Mouse (Mus musculus) kidney, postnatal 25 days (tissue): ENCODE results near the gene Hist1h3f.
"Not testable (repeated sequence)": the region's sequence is repeated elsewhere in the genome, so short reads cannot be mapped to it uniquely, and the experiment has no call there.

Source experiments
- DNase-seq, 2 experiments: peaks; one replicate each; pipeline ENCODE4 v3.0.0; 2021; ENCODE audit warnings: mixed read lengths in 2 of 2

Hist1h3f gene

DNA sequence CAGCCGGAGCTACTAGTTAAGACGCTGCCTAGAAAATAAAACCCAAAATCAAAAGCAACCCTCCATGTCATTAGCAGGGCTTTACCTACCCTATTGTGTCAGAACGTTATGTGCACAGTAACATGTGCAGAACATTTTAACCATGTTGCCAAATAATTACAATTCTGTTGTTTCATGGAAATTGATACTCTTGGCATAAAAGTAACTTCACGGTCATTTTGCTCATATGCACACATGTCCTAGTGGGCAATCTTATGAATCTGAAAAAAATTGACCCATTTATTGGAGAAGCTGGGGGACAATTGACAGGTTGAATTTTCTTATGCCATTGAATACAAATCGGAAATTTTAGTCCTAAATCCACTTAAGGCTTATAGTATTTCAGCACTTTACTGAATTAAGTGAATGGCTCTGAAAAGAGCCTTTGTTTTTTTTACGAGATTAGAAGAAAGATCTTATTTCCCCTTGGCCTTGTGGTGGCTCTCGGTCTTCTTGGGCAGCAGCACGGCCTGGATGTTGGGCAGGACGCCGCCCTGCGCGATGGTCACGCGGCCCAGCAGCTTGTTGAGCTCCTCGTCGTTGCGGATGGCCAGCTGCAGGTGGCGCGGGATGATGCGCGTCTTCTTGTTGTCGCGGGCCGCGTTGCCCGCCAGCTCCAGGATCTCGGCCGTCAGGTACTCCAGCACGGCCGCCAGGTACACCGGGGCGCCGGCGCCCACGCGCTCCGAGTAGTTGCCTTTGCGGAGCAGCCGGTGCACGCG lies 26.6 kb downstream of the Hist1h3f start:
- DNase-seq = not testable (repeated sequence)

DNA sequence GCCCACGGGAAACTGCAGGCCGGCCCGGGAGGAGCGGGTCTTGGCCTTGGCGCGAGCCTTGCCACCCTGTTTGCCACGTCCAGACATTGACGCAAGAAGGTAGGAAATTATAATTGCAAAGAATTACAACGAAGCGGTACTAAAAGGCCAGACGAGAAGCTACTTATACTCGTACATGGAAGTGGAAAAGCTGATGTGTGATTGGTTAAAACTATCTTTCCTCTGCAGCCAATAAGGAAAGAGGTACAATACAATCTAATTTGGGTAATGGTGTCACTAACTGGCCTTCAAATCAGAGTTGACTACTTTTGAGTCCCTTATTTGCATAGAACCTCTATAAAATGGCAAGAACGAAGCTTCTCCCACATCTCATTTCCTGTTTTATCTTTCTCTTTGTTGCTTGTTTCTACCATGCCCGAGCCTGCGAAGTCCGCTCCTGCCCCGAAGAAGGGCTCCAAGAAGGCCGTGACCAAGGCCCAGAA lies 27.2 kb downstream of the Hist1h3f start, which contains the start of the genes Hist1h2ae and Hist1h2bg:
Gene Hist1h2ae (minus strand): TSS at position 199 of the 482 bp plus-strand sequence.
Gene Hist1h2bg (plus strand): TSS at position 375 of the 482 bp plus-strand sequence.
- peak in 1 of 2 experiments; percentile 60 for DNase-seq

DNA sequence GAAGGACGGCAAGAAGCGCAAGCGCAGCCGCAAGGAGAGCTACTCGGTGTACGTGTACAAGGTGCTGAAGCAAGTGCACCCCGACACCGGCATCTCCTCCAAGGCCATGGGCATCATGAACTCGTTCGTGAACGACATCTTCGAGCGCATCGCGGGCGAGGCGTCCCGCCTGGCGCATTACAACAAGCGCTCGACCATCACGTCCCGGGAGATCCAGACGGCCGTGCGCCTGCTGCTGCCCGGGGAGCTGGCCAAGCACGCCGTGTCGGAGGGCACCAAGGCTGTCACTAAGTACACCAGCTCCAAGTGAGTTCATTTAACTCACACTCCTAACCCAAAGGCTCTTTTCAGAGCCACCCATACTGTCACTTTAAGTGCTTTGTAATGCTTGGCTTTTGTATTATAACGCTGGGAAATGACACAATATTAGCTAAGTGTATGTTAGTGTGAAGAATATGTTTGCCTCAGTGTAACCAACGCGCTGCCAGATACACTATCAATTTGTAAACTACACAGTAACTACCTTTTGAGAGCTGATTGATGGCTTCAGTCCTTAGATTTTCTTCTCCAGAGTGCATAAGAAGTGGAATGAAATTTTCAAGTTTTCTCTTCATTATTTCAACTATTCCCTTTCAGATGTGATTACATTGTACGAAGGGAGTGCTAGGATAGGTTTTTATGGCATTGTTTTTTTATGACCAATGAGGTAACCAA lies 27.8 kb downstream of the Hist1h3f start:
- DNase-seq = not testable (repeated sequence)

DNA sequence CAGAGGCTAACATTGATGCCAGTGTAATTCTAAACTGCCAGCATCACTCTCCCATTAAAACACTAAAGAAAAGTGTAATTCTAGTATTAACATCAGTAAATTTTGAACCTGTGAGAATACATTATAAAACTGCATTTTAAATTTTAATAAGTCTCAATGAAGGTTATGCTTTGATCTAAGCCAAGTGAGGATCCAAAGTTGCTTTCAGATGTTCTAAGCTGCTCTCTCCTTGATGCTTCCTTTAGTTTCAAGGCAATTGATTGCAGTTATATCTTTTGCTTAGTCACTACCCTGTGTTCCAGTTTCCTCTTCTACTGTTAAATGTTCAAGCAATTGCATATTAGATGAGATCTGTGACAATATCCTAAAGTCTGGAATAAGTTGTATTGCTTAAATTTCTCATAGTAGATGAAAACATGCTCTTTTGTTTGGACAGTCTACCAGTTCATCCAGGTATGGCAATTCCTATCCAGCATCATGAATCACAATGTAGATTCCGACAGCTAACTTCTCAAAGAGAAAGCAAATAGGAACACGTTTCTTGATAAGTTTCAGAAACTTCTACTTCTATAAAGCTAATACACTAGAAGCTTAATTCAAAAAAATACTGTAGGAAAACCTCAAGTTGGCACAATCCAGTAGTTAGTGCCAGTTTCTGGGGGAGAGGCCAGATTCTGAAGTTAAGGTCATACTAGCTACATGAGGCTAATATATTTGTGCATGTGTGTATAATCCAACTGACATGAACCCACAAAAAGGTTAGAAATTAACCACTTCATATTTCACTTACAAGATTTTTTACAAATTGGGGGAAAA lies 28.6 kb downstream of the Hist1h3f start:
- DNase-seq = no peak

DNA sequence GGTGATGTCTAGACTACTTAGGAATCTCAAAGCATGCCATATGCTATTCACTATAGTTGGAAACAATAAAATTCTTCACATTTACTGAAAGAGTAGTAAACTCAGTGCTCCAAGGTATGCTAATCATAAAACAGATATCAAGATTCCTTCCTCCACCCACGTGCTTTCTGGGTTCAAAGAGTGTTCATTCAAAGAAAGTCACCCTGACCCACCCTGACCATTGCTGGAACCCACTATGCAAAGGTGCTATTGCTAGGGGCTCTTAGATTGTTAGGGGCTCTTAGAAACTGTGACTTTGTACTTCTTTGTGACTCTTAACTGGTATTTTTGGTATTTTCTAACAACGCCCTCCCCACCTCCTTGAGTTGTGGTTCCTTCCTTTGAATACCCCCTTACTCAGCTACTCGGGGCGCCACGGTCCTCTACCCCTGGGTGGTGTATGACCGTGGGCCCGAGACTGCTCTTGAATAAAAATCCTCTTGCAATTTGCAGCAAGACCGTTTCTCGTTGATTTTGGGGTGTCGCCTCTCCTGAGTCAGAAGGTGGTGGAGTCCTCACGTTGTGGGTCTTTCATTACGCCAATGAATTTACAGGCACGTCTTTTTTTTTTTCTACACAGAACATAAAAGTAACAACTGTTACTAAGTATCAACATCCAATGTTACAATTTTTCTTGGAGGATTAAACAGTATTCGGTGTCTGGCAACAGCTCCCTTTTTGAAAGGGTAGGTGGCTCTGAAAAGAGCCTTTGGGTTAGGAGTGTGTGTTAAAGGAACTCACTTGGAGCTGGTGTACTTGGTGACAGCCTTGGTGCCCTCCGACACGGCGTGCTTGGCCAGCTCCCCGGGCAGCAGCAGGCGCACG lies 29.4 kb downstream of the Hist1h3f start:
- DNase-seq = not testable (repeated sequence)

DNA sequence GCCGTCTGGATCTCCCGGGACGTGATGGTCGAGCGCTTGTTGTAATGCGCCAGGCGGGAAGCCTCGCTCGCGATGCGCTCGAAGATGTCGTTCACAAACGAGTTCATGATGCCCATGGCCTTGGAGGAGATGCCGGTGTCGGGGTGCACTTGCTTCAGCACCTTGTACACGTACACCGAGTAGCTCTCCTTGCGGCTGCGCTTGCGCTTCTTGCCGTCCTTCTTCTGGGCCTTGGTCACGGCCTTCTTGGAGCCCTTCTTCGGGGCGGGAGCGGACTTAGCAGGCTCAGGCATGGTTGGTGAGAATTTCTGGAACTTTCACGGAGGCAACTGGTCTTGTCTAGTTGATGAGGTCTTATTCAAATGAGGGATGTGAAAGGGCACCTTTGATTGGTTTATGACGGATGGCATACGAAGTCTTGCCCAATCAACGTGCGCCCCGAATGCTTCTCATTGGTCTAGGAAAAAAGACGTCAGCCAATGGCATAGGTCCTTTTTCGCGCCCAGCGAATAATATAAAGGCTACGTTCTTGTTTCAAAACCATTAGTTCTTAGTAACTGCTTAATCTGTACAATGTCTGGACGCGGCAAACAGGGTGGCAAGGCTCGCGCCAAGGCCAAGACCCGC lies 30.2 kb downstream of the Hist1h3f start, which contains the start of the genes Hist1h2bf and Hist1h2ad:
Gene Hist1h2bf (minus strand): TSS at position 299 of the 627 bp plus-strand sequence.
Gene Hist1h2ad (plus strand): TSS at position 484 of the 627 bp plus-strand sequence.
- peak; percentile 90 to 94 for DNase-seq

DNA sequence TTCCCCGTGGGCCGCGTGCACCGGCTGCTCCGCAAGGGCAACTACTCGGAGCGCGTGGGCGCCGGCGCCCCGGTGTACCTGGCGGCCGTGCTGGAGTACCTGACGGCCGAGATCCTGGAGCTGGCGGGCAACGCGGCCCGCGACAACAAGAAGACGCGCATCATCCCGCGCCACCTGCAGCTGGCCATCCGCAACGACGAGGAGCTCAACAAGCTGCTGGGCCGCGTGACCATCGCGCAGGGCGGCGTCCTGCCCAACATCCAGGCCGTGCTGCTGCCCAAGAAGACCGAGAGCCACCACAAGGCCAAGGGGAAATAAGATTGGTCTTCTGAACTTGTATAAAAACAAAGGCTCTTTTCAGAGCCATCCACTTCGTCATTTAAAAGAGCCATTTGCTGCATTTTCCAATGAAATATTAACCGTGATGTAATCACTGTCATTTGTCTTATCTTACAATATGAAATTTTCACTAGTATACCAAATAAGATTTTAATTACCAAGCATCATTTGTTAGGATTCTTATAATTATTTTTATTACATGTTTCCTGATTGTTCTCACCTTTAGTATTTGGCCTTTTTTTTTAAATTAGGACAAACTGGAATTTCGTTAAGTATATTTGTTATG lies 30.8 kb downstream of the Hist1h3f start:
- DNase-seq = not testable (repeated sequence)

DNA sequence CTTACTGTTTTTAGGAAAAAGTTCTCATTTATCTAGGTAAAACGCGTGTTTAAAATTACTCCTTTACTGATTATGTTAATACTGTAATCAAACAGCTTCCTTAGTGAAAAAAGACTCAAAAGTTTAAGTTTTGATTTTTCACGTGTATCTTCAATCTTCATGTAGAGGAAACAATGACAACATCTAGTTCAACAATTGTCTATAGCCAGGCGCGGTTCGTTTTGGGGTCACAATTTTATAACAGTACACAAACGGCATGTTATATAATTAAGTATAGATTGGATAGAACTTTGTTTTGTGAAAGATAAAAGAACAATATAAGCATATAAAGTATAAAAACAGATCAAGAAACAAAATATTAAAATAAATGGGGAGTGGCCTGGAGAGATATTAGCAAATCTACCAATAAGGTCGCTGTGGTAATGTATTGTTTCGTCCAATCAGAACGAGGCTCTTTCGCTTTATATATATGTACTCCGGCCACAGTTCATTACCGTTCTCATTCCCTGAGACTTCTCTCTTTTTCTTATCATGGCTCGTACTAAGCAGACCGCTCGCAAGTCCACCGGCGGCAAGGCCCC lies 31.5 kb downstream of the Hist1h3f start, which contains the start of gene Hist1h3d:
Gene Hist1h3d (plus strand): TSS at position 493 of the 581 bp plus-strand sequence.
- no peak for DNase-seq

DNA sequence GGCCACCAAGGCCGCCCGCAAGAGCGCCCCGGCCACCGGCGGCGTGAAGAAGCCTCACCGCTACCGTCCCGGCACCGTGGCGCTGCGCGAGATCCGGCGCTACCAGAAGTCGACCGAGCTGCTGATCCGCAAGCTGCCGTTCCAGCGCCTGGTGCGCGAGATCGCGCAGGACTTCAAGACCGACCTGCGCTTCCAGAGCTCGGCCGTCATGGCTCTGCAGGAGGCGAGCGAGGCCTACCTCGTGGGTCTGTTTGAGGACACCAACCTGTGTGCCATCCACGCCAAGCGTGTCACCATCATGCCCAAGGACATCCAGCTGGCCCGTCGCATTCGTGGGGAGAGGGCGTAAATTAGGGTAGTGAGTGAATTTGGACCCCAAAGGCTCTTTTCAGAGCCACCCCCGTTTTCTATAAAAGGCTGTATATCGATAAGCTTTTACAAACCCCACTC lies 32.0 kb downstream of the Hist1h3f start:
- DNase-seq = not testable (repeated sequence)

DNA sequence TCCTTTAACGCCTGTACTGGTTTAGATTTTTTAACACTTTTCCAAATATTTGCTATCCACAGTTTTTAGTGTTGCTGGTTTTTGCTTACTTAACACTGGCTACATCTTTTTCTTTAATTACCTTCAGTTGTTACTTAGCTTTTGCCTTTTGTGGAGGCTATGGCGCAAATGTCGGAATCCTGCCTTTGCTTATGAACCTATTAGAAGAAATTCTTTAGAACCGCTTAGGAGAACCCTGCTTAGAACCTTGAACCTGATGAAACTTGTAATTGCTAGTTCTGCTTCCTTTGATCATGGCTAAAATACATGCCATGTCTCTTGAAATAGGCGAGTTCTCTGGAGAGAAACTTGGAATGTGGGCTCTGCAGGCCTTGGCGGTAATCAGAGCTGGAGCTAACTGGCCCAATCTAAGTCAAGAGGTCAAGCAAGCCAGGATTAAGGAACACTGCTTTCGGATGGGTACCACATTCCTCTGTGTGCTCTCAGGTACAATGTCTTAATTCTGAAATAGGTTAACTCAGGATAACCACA lies 32.6 kb downstream of the Hist1h3f start:
- DNase-seq = no peak

DNA sequence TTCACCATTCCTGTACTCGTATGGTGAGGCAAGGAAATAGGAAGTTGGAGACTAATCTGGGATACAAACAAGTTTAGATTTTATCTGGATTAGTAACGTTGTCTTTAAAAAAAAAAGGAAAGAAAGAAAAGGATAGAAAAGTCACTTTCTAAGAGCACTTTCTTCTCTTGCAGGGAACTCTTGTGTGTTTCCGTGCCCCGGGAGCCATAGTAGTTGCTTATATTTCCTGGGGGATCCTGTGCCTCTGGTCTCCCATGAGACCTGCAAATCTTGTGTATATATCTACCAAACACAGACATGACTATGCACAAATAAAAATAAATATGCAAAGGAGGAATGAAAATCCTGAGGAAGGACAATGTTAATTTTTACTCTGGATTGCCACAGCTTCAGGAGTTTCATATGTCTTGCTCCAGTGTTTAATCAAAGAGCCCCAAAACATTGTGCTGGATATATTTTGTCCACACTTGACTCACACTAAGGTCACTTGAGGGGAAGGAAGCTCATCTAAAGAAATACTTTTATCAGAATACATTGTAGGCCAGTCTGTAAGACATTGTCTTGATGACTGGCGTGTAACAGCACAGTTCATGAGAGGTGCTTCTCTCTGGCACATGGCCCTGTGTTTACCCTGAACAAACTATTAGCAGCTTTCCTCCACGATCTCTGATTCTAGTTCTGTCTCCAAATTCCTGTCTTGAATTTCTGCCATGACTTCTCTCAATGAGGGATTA lies 33.2 kb downstream of the Hist1h3f start:
- no peak for DNase-seq

DNA sequence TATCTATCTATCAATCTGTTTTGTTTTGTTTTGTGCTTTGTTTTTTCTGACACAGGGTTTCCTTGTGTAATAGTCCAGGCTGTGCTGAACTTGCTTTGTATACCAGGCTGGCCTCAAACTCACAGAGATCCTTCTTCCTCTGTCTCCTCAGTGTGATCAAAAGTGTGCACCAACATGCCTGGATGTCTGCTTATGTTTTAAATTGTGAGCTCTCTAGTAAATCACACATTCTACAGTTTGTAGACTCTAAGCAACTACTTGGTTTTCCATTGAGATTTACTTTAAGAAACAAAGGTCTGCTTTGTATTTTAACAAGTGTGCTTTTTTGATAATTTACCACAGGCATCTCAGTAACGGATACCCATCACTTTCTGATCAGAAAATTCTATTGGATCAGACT lies 34.0 kb downstream of the Hist1h3f start:
- no peak for DNase-seq

DNA sequence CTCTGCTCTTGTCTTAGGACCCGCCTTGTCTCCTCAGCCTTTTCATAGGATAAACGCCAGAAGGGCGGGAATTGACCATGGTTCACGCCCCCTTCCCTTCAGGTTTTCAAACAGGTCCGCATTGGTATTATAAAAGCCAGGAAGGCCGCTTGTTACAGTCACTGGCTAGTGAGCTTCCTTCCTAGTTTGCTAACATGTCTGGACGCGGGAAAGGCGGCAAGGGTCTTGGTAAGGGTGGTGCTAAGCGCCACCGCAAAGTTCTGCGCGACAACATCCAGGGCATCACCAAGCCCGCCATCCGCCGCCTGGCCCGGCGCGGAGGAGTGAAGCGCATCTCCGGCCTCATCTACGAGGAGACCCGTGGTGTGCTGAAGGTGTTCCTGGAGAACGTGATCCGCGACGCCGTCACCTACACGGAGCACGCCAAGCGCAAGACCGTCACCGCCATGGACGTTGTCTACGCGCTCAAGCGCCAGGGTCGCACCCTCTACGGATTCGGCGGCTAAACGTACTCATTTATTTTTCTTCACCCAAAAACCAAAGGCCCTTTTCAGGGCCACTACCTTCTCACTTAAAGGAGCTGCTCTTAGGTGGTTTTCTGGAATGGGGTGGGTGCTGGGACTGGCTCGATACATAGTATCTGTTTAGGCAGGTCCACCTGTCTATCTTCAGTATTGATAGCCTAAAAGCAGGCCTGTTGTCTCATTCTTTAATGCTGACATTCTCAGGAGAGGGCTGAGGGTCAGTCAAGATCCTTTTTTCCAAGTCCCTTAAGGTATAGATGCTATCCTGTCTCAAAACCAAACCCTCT lies 37.8 kb downstream of the Hist1h3f start, which contains the start of gene Hist1h4d:
Gene Hist1h4d (plus strand): TSS at position 191 of the 811 bp plus-strand sequence.
- peak; percentile 96 for DNase-seq

DNA sequence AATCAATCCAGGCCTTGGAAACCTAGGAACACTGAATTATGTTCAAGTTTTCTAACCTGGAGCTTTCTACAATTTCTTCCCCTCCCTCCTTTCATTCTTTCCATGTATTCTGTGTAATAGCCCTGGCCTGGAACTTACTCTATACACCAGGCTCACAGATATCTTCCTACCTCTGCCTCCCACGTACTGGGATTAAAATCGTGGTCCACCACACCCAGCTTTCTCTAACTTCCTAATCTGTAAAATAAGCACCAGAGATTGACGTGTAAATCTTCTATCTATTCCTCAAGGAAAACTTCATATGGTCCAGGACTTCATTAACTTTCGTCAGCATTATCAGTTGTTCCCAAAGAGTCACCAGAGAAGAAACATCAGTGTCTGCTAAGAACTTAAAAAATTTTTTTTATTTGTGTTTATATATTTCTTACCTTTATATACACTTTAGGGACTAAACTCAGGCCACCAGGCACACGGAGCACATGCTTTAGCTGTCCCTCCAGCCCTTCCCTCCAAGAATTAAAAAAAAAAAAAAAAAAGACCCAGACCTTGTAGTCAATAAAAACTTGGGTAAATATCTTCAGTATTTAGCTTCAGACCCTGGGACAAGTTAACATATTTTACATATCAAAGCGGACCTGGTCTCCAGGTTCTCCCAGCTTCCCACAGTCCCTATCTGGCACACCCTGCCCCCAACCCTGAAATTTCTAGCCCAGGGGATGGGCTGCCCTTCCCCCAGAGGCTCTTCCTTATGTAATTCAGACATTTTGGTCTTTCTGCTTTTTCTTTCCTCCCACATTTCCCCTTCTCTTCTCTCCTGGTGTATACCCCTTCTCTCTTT lies 38.6 kb downstream of the Hist1h3f start:
- no peak for DNase-seq

DNA sequence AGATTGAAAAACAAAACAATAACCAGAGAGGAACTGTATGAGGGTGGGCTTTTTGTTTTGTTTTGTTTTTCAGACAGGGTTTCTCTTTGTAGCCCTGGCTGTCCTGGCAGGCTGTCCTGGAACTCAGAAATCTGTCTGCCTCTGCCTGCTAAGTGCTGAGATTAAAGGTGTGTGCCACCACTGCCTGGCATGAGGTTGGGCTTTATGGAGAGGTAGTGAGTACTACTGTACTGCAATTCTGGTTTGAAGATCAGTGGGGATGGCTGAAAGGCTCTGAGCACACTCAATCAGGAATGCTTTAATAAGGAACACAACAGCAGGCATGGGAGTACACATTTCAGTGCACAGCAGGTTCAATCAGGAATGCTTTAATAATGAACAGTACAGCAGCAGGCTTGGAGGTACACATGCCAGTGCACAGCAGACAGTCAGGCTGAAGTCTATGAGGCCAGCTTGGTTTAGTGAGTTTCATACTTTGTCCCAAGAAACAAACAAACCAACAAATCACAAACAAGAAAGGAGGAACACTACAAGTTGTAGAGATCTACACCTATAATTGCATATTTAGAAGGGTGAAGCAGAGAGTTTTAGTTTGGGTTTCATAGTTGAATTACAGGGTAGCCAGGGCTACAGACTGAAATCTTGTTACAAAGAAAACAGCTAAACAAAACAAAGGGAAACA lies 39.7 kb downstream of the Hist1h3f start:
- no peak for DNase-seq

DNA sequence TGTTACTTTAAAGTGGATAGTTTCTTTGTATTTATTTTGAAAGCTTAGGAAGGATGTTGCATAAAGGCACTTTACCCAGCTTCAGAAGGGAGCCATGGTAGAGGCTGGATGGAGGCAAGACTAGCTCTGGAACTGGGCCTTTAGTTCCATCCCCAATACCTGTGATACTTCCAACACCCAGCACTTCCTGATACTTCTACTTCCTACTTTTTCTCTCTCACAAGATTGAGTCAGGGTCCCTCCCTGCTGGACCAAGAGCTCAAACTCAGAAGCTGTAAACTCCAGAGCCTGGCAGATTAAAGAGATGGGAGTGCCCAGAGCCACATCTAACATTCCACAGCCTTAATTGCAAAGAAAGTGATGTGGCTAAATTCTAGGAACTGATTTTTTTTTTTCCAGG lies 40.5 kb downstream of the Hist1h3f start:
- DNase-seq = no peak
